Mouse (Mus musculus): ENCODE data around the gene Gm20695.

DNA sequence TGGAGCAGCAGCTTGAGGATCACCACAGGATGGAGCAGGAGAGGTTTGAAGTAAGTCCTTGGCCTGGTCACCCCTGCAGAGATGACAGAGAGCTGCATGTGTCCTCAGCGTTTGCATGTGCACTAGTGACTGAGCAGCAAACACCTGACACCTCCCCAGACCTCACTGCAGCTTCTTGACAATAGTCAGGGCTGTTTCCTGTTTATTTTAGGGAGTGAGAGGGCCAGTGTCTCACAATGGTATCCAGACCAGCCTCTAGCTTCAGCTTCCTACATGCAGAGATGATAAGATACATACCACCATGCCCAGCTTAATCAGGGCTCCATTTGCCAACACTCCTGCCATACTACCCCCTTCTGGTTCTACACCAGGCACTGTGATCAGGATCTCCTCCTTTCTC lies 44.1 kb downstream of the Gm20695 start:
- no peak for TF ChIP-seq POLR2A (IDR thresholded peaks at IDR 0.05; ENCODE audit: low read depth, low read length)
- TF ChIP-seq CTCF (IDR thresholded peaks at IDR 0.05; ENCODE audit: extremely low read depth, insufficient read length, insufficient replicate concordance, low read depth, low read length) = no peak
